Mouse (Mus musculus) splenic B cell, adult 2 months (primary cell): ENCODE data around the gene 4933428M09Rik.
"Not testable (repeated sequence)": the region's sequence is repeated elsewhere in the genome, so short reads cannot be mapped to it uniquely, and the experiment has no call there.

ENCODE experiments used
- DNase-seq: peaks from one replicate; pipeline ENCODE4 v3.0.0-alpha.2; 2011; ENCODE audit warnings: low read depth, low spot score
- H3K27me3 ChIP-seq: 2 replicates; pipeline ENCODE4 v1.6.1; 2012; ENCODE audit warnings: mild to moderate bottlenecking, low read length, moderate library complexity, mixed read lengths; ENCODE audit not compliant: control insufficient read depth, poor library complexity, insufficient read depth, severe bottlenecking
- H3K36me3 ChIP-seq: 2 replicates; pipeline ENCODE4 v1.6.1; 2012; ENCODE audit warnings: mild to moderate bottlenecking, low read length, moderate library complexity, mixed read lengths; ENCODE audit not compliant: control insufficient read depth, poor library complexity, insufficient read depth, severe bottlenecking

4933428M09Rik gene

DNA sequence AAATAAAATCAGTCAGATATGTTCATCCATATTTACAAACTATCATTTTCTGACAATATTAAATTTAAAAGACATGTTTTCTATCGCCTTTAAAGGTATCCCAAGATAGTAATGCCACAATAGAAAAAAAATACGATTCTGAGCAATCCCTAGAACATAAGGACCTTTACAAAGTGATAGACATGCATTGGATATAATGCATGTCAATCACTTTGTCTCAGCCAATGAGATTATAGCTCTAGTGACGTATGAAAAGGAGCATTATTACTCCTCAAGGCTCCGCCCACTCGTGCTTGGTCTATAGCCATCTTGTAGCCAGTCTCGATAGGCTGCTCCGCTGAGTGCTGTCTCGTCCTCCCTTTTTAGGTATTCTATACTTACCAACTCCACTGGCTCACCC lies at the start of gene 4933428M09Rik:
Gene 4933428M09Rik (plus strand): TSS at position 301 of the 400 bp plus-strand sequence.
- Histone ChIP-seq H3K36me3 (no peaks in the 10 kb centered on the region), H3K27me3 (no peaks in the 10 kb centered on the region)
- DNase-seq: no peak

DNA sequence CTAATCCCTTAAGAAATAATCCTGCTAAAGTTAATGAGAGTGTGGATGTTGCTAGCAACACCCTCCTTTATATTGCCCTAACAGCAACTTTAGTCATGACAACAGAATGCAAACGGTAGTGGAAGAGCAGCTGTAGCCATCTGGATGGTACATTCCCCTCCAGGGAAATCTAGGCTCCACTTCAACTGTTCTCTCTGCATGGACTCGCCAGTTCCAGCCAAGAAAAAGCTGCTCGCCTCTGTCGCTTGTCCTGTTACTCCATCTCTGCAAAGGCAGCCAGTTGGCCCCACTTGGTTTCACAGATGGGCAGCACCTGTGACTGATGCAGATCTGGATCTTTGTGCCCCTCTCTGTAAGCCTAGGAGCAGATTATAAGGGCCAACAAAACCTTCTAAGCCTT lies 45.0 kb upstream of the 4933428M09Rik start:
- H3K27me3 ChIP-seq: no peaks in the 10 kb centered on the region

DNA sequence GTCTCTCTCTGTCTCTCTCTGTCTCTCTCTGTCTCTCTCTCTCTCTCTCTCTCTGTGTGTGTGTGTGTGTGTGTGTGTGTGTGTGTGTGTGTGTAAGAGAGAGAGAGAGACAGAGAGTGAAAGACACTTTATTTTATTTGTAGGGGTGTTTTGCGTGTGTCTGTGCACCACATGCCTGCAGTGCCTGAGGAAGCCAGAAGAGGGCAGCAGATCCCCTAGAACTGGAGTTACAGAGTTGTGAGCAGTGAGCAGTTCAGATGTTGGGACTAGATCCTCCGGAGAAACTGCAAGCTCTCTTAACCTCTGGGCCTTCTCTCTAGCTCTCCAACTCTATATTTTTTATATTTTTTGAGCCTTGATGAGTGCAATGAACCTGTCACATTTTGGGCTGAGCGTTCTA lies 12.5 kb downstream of the 4933428M09Rik start:
- DNase-seq, H3K36me3 ChIP-seq, H3K27me3 ChIP-seq: not testable (repeated sequence)

More for the DNA sequence above, 45.0 kb upstream of the 4933428M09Rik start:
- H3K36me3 ChIP-seq: no peaks in the 10 kb centered on the region
- no peak for DNase-seq

DNA sequence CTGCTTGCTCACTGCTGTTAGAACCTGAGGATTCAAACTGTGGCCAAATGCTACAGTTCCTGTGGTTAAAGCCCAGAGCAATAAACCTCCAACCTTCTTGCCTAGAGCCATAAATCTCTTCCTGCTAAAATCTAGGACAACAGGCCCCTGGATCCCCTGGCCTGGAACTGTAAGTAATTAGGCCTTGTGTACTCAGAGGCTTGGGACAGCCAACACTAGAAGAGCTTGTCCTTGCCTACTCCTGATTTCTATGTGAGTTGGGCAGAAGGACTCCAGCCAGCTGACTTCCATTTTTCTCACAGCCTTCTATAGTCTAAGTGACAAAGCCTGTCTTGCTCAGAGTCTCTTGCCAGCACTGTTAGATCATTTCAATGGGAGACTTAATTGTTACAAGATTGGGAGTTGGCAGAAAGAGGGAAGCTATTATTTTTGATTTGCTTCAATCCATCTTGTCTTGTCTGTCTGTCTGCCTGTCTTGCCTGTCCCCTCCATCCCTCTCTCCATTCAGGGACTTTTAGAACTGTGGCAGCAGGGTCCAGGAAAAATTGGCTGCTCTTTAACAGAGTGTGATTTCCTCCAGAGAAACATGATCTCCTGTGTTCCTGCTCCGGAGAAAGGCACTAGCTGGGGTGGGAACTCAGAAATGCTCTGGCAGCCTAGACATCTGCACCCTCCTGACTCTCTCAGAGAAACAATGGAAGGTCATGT lies 15.7 kb downstream of the 4933428M09Rik start:
- Histone ChIP-seq H3K27me3 (no peaks in the 10 kb centered on the region), H3K36me3 (no peaks in the 10 kb centered on the region)
- DNase-seq: no peak

DNA sequence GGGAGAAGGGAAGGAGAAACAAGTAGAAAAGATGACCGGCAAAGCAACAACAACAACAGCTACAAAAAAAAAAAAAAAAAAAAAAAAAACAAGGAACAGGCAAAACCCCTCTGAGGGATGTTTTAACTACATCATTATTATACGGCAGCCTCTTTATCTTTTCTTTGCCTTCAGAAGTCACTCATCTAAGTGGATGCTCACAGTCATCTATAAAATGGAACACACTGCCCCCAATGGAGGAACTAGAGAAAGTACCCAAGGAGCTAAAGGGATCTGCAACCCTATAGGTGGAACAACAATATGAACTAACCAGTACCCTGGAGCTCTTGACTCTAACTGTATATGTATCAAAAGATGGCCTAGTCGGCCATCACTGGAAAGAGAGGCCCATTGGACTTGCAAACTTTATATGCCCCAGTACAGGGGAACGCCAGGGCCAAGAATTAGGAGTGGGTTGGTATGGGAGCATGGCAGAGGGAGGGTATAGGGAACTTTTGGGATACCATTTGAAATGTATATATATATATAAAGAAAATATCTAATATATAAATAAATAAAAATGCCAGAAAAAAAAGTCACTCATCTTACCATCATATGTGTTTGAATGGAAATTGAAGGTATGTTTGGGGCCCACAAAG lies 30.3 kb downstream of the 4933428M09Rik start:
- H3K27me3 ChIP-seq, H3K36me3 ChIP-seq, DNase-seq: not testable (repeated sequence)

DNA sequence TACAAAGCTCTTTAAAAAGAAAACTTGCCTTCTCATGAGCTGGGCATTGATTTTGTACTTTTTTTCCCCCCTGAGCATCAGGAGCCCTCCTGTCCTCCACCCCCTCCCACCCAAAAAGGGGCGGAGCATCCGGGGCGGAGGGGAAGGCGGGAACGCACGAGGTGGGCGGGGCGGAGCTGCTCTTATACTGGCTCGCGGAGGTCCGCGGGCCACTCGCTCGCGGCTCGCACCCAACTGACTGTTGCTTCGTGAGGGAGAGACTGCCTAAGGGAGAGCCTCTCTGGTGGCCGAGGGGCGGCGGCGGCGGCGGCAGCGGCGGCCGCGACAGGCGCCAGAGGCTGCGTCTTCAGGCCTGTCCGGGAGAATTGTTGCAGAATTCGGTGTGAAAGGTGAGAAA lies 30.8 kb downstream of the 4933428M09Rik start, which contains the start of gene Mum1l1:
Gene Mum1l1 (plus strand): TSS at position 214 of the 397 bp plus-strand sequence.
- H3K27me3 ChIP-seq: no peaks in the 10 kb centered on the region
- no peaks in the 10 kb centered on the region for H3K36me3 ChIP-seq
- DNase-seq: peak; percentile 4

DNA sequence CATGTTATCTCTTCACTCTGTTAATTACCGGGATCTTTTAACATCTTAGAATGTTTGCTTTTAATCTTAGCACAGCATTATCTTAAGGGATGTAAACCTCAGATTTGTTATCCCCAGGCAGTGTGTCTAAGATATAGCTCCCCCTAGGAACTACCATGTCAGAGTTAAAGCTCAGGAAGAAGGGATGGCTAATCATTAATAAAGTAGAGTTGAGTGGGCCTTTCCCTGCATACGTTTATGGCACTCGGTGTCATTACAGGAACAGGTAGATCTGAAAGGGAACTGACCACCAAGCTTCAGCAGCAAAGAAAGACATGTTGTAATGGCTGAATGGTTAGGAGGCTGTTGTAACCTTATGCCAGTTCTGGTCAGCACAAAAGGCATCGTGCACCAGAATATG lies 35.7 kb downstream of the 4933428M09Rik start:
- no peak for DNase-seq

DNA sequence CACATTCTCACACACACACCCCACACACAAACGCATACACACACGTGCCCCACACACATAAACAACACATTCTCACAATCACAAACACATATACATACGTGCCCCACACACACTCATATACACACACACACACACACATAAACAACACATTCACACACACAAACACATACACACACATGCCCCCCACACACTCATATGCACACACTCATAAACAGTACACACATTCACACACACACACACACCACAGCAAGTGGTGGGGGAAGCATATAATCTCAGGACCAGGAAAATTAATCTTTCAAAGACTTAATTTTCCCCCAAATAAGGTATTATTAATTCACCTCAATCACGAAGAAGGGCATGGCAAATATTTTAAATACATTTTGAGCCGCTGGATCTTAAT lies 37.4 kb downstream of the 4933428M09Rik start:
- DNase-seq: no peak
- no peaks in the 10 kb centered on the region for H3K36me3 ChIP-seq

More for the DNA sequence above, 35.7 kb downstream of the 4933428M09Rik start:
- no peaks in the 10 kb centered on the region for H3K27me3 ChIP-seq
- no peaks in the 10 kb centered on the region for H3K36me3 ChIP-seq

DNA sequence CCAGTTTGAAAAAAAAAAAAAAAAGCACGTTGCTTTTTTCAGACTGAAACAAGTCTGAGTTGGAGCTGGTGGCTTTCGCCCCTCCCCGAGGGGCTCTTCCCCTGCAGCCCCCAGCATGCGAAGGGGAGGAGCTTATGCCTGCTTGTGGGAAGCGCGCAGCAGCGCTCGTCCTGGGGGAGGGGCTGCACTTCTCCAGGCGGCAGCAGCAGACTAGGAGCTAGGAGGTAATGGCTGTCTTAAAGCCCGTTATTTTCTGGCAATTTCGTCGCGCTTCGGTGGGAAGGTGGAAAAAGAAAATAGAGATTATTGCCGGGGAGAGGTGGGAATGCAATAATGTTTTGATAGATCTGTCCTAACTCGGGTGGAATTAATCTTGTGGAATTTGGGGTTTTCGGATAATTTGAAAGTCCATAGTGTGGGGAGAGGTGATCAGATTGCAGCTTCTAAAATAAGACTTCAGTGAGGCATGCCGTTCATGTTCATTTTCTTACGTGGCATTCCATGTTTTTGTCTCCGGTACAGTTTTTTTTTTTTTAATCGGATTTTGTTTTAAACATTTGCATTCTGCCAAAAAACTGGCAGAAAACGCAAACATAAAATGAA lies 38.1 kb downstream of the 4933428M09Rik start:
- no peaks in the 10 kb centered on the region for H3K27me3 ChIP-seq
- no peak for DNase-seq
- no peaks in the 10 kb centered on the region for H3K36me3 ChIP-seq

More for the DNA sequence above, 37.4 kb downstream of the 4933428M09Rik start:
- no peaks in the 10 kb centered on the region for H3K27me3 ChIP-seq

DNA sequence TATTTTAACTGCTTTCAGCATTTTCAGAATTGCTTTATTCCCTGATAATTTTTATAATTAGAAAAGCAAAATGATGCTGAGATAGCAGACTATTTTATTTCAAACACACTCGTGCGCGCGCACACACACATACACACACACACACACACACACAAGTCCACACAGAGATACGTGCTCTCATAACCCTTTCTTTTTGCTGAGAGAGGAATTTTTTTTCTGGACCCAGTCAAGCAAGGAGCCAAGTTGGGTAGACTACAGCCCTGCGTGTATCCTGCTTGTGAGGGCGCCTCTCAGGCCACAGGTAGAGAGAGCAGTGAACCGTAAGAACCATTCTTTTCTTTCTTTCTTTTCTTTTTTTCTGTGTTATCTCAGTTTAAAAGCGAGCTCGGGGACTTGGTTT lies 38.7 kb downstream of the 4933428M09Rik start:
- DNase-seq: no peak
- no peaks in the 10 kb centered on the region for H3K27me3 ChIP-seq
- no peaks in the 10 kb centered on the region for H3K36me3 ChIP-seq

DNA sequence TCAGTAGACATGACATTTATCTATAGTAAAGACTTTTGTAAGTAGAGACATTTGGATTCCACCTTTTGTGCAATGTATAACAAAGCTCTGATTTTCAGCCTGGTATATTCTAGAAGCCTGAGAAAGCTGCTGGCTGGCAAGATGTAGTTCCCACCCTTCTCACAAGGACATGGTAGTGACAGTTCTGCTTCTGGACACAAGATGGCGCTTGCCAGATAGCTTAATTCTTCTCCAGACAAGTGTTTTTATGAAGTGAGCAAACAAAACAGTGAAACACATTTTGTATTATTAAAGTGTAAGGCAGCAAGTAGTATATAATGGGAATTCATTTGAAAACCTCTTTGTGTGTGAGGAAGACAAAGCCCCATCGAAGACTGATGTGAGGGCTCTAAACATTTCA lies 40.0 kb downstream of the 4933428M09Rik start:
- no peaks in the 10 kb centered on the region for H3K36me3 ChIP-seq
- DNase-seq: peak; percentile 3
- no peaks in the 10 kb centered on the region for H3K27me3 ChIP-seq

DNA sequence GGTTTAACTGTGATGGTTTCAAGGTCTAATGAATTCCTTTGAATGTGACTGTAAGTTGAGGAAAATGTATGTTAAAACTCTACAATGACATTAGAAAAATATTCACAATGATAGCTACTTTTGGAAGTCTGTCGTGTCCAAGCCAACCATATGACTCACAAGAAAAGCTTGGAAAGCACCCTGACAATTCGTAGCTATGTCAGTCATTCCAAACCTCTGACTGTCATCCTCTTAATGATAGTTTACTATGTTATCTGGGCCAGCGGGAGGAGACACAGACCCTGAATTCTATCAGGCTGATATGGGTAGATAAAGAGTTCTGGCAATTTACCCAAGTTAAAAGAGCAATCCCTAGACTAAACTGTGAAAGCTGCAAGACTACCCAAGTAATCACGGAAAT lies 41.8 kb downstream of the 4933428M09Rik start:
- DNase-seq: no peak
- no peaks in the 10 kb centered on the region for H3K36me3 ChIP-seq
- H3K27me3 ChIP-seq: no peaks in the 10 kb centered on the region

DNA sequence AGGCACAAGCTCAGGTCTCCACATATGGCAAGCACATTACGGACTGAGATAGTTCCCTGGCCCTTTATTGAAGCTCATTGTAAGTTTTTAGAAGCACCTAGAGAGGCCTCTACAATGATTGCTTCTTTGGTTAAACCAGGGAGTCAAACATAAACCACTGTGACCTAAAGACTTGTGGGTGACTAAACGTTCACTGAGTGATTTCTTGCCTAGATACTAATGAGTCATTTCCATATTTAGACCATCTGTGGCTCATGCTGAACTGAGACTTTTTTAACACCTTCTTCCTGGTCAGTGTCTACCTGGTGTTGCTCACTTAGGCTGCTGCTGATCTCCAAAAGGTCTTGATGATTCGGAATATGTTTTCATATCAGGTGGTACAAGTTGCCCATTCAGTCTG lies 42.9 kb downstream of the 4933428M09Rik start:
- no peak for DNase-seq
- no peaks in the 10 kb centered on the region for H3K27me3 ChIP-seq

More for the DNA sequence above, 42.9 kb downstream of the 4933428M09Rik start:
- no peaks in the 10 kb centered on the region for H3K36me3 ChIP-seq
